Mouse (Mus musculus): ENCODE measurements around the gene Ptprk.

The Ptprk gene

GRCm38 (mm10) chr10:28074653-28075451 is at the start of gene Ptprk:
TSS of gene Ptprk (plus strand) at chr10:28074820.
- DNase-seq (ENCODE audit: low spot score), result peak; percentile 93

GRCm38 (mm10) chr10:28027791-28028190 is 46.8 kb upstream of the Ptprk start:
- DNase-seq (ENCODE audit: low spot score), result no peak

GRCm38 (mm10) chr10:28036456-28036855 is 38.2 kb upstream of the Ptprk start:
- DNase-seq (ENCODE audit: low spot score), result no peak

- no peak for DNase-seq (ENCODE audit: low spot score)
Observed at GRCm38 (mm10) chr10:28054764-28055163, 19.9 kb upstream of the Ptprk start.

- DNase-seq (ENCODE audit: low spot score), result no peak
Observed at GRCm38 (mm10) chr10:28059222-28059621, 15.4 kb upstream of the Ptprk start.

GRCm38 (mm10) chr10:28067997-28068396 is 6.6 kb upstream of the Ptprk start:
- no peak for DNase-seq (ENCODE audit: low spot score)

- DNase-seq (ENCODE audit: low spot score), result no peak
Observed at GRCm38 (mm10) chr10:28073991-28074652, 498 bp upstream of the Ptprk start.

- DNase-seq (ENCODE audit: low spot score), result peak; percentile 42
Observed at GRCm38 (mm10) chr10:28075491-28076035, 943 bp downstream of the Ptprk start.

GRCm38 (mm10) chr10:28076036-28076855 is 1.6 kb downstream of the Ptprk start:
- DNase-seq (ENCODE audit: low spot score), result peak; percentile 50

GRCm38 (mm10) chr10:28078270-28078669 is 3.6 kb downstream of the Ptprk start:
- DNase-seq (ENCODE audit: low spot score), result no peak

- DNase-seq (ENCODE audit: low spot score), result no peak
Observed at GRCm38 (mm10) chr10:28081221-28081620, 6.6 kb downstream of the Ptprk start.

GRCm38 (mm10) chr10:28083183-28083582 is 8.6 kb downstream of the Ptprk start:
- DNase-seq (ENCODE audit: low spot score), result no peak

- DNase-seq (ENCODE audit: low spot score), result no peak
Observed at GRCm38 (mm10) chr10:28083625-28084024, 9.0 kb downstream of the Ptprk start.

GRCm38 (mm10) chr10:28087341-28087740 is 12.7 kb downstream of the Ptprk start:
- no peak for DNase-seq (ENCODE audit: low spot score)

- DNase-seq (ENCODE audit: low spot score), result no peak
Observed at GRCm38 (mm10) chr10:28087749-28088148, 13.1 kb downstream of the Ptprk start.

- DNase-seq (ENCODE audit: low spot score), result no peak
Observed at GRCm38 (mm10) chr10:28096007-28096406, 21.4 kb downstream of the Ptprk start.

- DNase-seq (ENCODE audit: low spot score), result no peak
Observed at GRCm38 (mm10) chr10:28097637-28098036, 23.0 kb downstream of the Ptprk start.

GRCm38 (mm10) chr10:28098923-28099322 is 24.3 kb downstream of the Ptprk start:
- no peak for DNase-seq (ENCODE audit: low spot score)

- no peak for DNase-seq (ENCODE audit: low spot score)
Observed at GRCm38 (mm10) chr10:28103406-28103906, 28.8 kb downstream of the Ptprk start.

- DNase-seq (ENCODE audit: low spot score), result no peak
Observed at GRCm38 (mm10) chr10:28103924-28104323, 29.3 kb downstream of the Ptprk start.

- no peak for DNase-seq (ENCODE audit: low spot score)
Observed at GRCm38 (mm10) chr10:28105247-28105646, 30.6 kb downstream of the Ptprk start.

Measured in testis, postnatal 10 days (tissue).